Mouse (Mus musculus): ENCODE measurements at regions not wholly inside any gene's neighbourhood (a gene's known extent, or its start where the extent isn't known, plus 50 kb on each side); places are given as distances from the start of the nearest gene placed in this dataset.

GRCm38 (mm10) chr9:89821853-89822243, 83.6 kb upstream of the Ankrd34c start:
- no peaks in the 10 kb centered on the region for H3K36me3 ChIP-seq (ENCODE audit: control insufficient read depth, insufficient read depth, low read length, poor library complexity, severe bottlenecking)
- no peaks in the 10 kb centered on the region for H3K27me3 ChIP-seq (ENCODE audit: control insufficient read depth, insufficient read depth, low read length, poor library complexity, severe bottlenecking)
- no peak for DNase-seq (ENCODE audit: low read depth, low spot score)

- Histone ChIP-seq H3K27me3 (ENCODE audit: control insufficient read depth, insufficient read depth, low read length, poor library complexity, severe bottlenecking) (no peaks in the 10 kb centered on the region), H3K36me3 (ENCODE audit: control insufficient read depth, insufficient read depth, low read length, poor library complexity, severe bottlenecking) (no peaks in the 10 kb centered on the region)
- no peak for DNase-seq (ENCODE audit: low read depth, low spot score)
These were observed 83.0 kb upstream of the Ankrd34c start for GRCm38 (mm10) chr9:89821109-89821852.

GRCm38 (mm10) chr9:89813616-89814318, 75.5 kb upstream of the Ankrd34c start:
- no peak for DNase-seq (ENCODE audit: low read depth, low spot score)
- Histone ChIP-seq H3K36me3 (ENCODE audit: control insufficient read depth, insufficient read depth, low read length, poor library complexity, severe bottlenecking) (no peaks in the 10 kb centered on the region), H3K27me3 (ENCODE audit: control insufficient read depth, insufficient read depth, low read length, poor library complexity, severe bottlenecking) (no peaks in the 10 kb centered on the region)

- Histone ChIP-seq H3K36me3 (ENCODE audit: control insufficient read depth, insufficient read depth, low read length, poor library complexity, severe bottlenecking) (no peaks in the 10 kb centered on the region), H3K27me3 (ENCODE audit: control insufficient read depth, insufficient read depth, low read length, poor library complexity, severe bottlenecking) (no peaks in the 10 kb centered on the region)
- DNase-seq (ENCODE audit: low read depth, low spot score), result no peak
These were observed 69.1 kb upstream of the Ankrd34c start for GRCm38 (mm10) chr9:89807381-89807780.

GRCm38 (mm10) chr9:89802658-89803057, 64.4 kb upstream of the Ankrd34c start:
- Histone ChIP-seq H3K36me3 (ENCODE audit: control insufficient read depth, insufficient read depth, low read length, poor library complexity, severe bottlenecking) (no peaks in the 10 kb centered on the region), H3K27me3 (ENCODE audit: control insufficient read depth, insufficient read depth, low read length, poor library complexity, severe bottlenecking) (no peaks in the 10 kb centered on the region)
- DNase-seq (ENCODE audit: low read depth, low spot score), result no peak

GRCm38 (mm10) chr9:89793018-89793417, 54.7 kb upstream of the Ankrd34c start:
- peak; percentile 81 for DNase-seq (ENCODE audit: low read depth, low spot score)
- no peaks in the 10 kb centered on the region for H3K36me3 ChIP-seq (ENCODE audit: control insufficient read depth, insufficient read depth, low read length, poor library complexity, severe bottlenecking)

GRCm38 (mm10) chr9:89789926-89790325, 51.7 kb upstream of the Ankrd34c start:
- peak; percentile 78 for DNase-seq (ENCODE audit: low read depth, low spot score)
- H3K36me3 ChIP-seq (ENCODE audit: control insufficient read depth, insufficient read depth, low read length, poor library complexity, severe bottlenecking), result no peaks in the 10 kb centered on the region
- no peaks in the 10 kb centered on the region for H3K27me3 ChIP-seq (ENCODE audit: control insufficient read depth, insufficient read depth, low read length, poor library complexity, severe bottlenecking)

More at GRCm38 (mm10) chr9:89793018-89793417, 54.7 kb upstream of the Ankrd34c start:
- H3K27me3 ChIP-seq (ENCODE audit: control insufficient read depth, insufficient read depth, low read length, poor library complexity, severe bottlenecking), result no peaks in the 10 kb centered on the region

- no peaks in the 10 kb centered on the region for H3K27me3 ChIP-seq (ENCODE audit: control insufficient read depth, insufficient read depth, low read length, poor library complexity, severe bottlenecking)
- no peaks in the 10 kb centered on the region for H3K36me3 ChIP-seq (ENCODE audit: control insufficient read depth, insufficient read depth, low read length, poor library complexity, severe bottlenecking)
- DNase-seq (ENCODE audit: low read depth, low spot score), result peak; percentile 22
These were observed 50.4 kb upstream of the Ankrd34c start for GRCm38 (mm10) chr9:89788651-89789050.
